Mouse (Mus musculus): Measurements from ENCODE around the gene Dcst1. TPM values are rescaled to one million over a fixed set of nuclear protein-coding genes. Genes with fewer than 3 reads are reported as not detected.
A peak's percentile ranks its signal among the peaks of the same experiment; 100 is the strongest.

The Dcst1 gene
- polyA plus RNA-seq, 1 experiment from 2014 or later: 0.08 TPM

DNA sequence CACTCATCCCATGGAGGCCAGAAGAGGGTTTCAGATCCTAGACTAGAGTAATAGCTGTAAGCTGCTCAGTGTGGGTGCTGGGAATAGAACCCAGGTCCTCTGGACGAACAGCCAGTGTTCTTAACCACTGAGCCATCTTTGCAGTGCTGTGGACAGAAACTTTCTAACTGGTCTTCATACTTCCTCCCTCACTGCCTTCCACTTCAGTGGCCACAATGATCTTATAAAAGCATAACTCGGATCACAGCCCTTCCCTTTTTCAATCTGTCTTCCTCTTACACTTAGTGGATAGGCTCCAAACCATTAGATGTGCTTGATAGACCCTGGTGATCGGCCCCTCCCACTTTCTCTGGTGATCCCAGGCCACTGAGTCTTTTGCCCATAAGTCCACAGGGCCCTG is 4.8 kb downstream of the Dcst1 start:
- H3K27ac ChIP-seq (ENCODE audit: low read depth, low read length): no peak overlapping the region
- 75% methylated on average over 3 of the region's 3 CpGs for WGBS
- DNase-seq (ENCODE audit: low spot score): no peak

DNA sequence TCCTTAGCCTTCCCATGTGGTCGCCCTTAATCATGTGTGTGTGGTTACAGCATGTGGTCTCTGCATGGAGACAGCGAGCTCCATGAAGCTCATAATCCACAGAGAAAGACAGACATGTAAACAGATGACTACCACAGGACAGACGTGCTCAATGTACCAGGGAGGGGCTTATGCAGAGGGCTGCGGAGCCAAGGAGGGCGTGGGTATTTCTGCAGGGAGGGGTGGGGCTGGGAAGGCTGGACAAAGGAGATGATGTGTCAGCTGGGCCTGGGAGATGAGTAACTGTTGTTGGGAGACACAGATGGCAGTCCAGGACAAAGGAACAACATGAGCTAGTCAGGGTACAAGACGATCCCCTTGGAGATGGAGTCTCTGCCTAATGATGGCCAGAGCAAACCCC is 5.4 kb downstream of the Dcst1 start:
- Histone ChIP-seq H3K4me2 (ENCODE audit: low read depth, low read length, severe bottlenecking) (no peak overlapping the region), H3K4me3 (ENCODE audit: low read depth, low read length) (no peak overlapping the region), H3K27ac (ENCODE audit: low read depth, low read length) (no peak overlapping the region), H3K9ac (ENCODE audit: low read length) (no peak overlapping the region), H3K9me3 (ENCODE audit: control insufficient read depth, low read length) (no peaks in the 10 kb centered on the region), H3K27me3 (ENCODE audit: control insufficient read depth, insufficient read depth, low read length) (no peaks in the 10 kb centered on the region), H3K36me3 (ENCODE audit: control insufficient read depth, insufficient read depth, low read length) (no peaks in the 10 kb centered on the region), H3K4me1 (replicated peaks; ENCODE audit: control insufficient read depth, insufficient read depth, low read length) (no peaks in the 10 kb centered on the region)
- DNase-seq (ENCODE audit: low spot score): no peak
- WGBS: 80% methylated on average over 6 of the region's 6 CpGs
- ATAC-seq (replicated peaks; ENCODE audit: low FRiP score): no peak

More for the DNA sequence above, 4.8 kb downstream of the Dcst1 start:
- Histone ChIP-seq H3K4me1 (replicated peaks; ENCODE audit: control insufficient read depth, insufficient read depth, low read length) (no peaks in the 10 kb centered on the region), H3K9ac (ENCODE audit: low read length) (no peak overlapping the region), H3K4me2 (ENCODE audit: low read depth, low read length, severe bottlenecking) (no peak overlapping the region), H3K27me3 (ENCODE audit: control insufficient read depth, insufficient read depth, low read length) (no peaks in the 10 kb centered on the region), H3K4me3 (ENCODE audit: low read depth, low read length) (no peak overlapping the region), H3K9me3 (ENCODE audit: control insufficient read depth, low read length) (no peaks in the 10 kb centered on the region), H3K36me3 (ENCODE audit: control insufficient read depth, insufficient read depth, low read length) (no peaks in the 10 kb centered on the region)
- ATAC-seq (replicated peaks; ENCODE audit: low FRiP score): no peak

DNA sequence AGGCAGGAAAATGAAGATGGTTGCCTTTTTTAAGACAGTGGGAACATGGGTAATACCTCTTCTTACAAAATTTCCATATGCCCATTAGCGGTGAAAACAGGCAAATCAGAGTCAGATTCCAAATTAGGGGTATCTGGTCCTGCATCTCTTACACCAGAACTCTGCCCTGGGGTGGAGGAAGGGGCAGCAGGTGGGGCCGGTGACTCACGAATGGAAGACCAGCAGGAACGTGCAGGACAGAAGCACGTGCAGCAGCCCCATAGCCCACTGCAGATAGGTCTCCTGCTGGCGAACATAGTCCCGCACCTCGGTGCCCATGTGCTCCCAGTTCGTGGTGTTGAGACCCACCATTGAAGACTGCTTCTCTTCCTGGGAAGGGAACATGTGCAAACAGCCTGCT is 9.0 kb downstream of the Dcst1 start:
- whole genome bisulfite sequencing: 72% methylated on average over 9 of the region's 9 CpGs
- H3K36me3 ChIP-seq (ENCODE audit: control insufficient read depth, insufficient read depth, low read length): no peaks in the 10 kb centered on the region
- no peak overlapping the region for H3K4me3 ChIP-seq (ENCODE audit: low read depth, low read length)
- H3K4me1 ChIP-seq (replicated peaks; ENCODE audit: control insufficient read depth, insufficient read depth, low read length): no peaks in the 10 kb centered on the region
- H3K4me2 ChIP-seq (ENCODE audit: low read depth, low read length, severe bottlenecking): no peak overlapping the region
- DNase-seq (ENCODE audit: low spot score) (no peak), ATAC-seq (replicated peaks; ENCODE audit: low FRiP score) (no peak)
- no peak overlapping the region for H3K9ac ChIP-seq (ENCODE audit: low read length)
- H3K9me3 ChIP-seq (ENCODE audit: control insufficient read depth, low read length): no peaks in the 10 kb centered on the region
- no peaks in the 10 kb centered on the region for H3K27me3 ChIP-seq (ENCODE audit: control insufficient read depth, insufficient read depth, low read length)
- H3K27ac ChIP-seq (ENCODE audit: low read depth, low read length): no peak overlapping the region

DNA sequence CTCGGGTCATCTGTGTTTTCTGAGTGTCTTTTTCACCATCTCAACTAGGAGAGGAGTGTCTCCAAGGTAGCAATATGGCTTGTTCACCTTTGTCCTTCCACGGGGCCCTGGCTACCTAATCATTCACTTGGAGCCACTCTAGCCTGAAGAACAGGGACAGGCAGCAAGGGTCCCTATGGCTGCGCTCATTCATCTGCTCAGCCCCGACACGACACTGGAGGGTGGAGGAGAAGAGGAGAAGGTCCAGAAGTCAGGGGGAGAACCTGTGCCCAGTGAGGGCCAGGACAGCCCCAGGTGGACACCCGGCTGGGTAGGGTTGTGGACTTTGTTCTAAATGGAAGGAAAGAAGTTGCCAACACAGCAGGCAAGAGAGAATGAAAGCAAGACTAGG is 9.5 kb downstream of the Dcst1 start:
- WGBS: 80% methylated on average over 6 of the region's 6 CpGs
- Histone ChIP-seq H3K4me2 (ENCODE audit: low read depth, low read length, severe bottlenecking) (no peak overlapping the region), H3K9me3 (ENCODE audit: control insufficient read depth, low read length) (no peaks in the 10 kb centered on the region), H3K4me1 (replicated peaks; ENCODE audit: control insufficient read depth, insufficient read depth, low read length) (no peaks in the 10 kb centered on the region), H3K27ac (ENCODE audit: low read depth, low read length) (no peak overlapping the region), H3K9ac (ENCODE audit: low read length) (no peak overlapping the region), H3K36me3 (ENCODE audit: control insufficient read depth, insufficient read depth, low read length) (no peaks in the 10 kb centered on the region), H3K4me3 (ENCODE audit: low read depth, low read length) (no peak overlapping the region), H3K27me3 (ENCODE audit: control insufficient read depth, insufficient read depth, low read length) (0 out of 2 replicates have a peak, but pooled peaks cover 3% of the 10 kb centered on the region)
- no peak for ATAC-seq (replicated peaks; ENCODE audit: low FRiP score)
- no peak for DNase-seq (ENCODE audit: low spot score)

DNA sequence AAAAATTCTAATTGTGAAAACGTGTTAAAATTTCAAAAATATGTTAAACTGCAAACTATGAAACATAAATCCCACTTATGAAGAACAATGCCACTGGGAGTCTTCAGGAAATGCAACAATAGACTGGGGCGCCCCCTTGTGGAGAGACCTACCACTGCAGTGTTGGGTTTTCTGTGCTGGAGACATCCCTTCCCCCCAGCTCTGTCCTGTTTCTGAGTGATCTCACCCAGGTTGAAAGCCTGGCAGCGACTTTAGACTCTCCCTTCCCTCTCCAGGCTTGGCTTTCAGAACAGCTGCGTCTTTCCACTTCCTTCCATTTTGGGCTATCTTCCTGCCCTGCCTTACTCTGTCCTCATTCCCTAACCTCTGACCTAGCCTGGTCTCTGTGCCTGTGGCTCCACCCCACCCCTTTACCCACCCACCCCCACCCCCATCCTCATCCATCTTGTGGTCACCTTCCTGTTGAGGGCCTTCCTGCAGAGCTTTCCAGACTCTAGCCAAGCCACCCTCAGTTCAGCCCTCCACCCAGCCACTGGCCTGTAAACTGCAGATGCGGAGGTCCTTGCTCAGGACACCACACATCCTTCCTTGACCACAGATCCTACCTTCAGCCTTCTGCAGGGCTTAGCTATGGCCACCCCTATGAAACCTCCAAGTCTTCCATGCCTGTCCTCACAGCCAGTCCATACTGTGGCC is 10.1 kb downstream of the Dcst1 start:
- 20% methylated on average over 5 of the region's 5 CpGs for WGBS
- ATAC-seq (replicated peaks; ENCODE audit: low FRiP score): peak; percentile 6; the same call in 1 of the 2 replicates
- no peak overlapping the region for H3K4me2 ChIP-seq (ENCODE audit: low read depth, low read length, severe bottlenecking)

DNA sequence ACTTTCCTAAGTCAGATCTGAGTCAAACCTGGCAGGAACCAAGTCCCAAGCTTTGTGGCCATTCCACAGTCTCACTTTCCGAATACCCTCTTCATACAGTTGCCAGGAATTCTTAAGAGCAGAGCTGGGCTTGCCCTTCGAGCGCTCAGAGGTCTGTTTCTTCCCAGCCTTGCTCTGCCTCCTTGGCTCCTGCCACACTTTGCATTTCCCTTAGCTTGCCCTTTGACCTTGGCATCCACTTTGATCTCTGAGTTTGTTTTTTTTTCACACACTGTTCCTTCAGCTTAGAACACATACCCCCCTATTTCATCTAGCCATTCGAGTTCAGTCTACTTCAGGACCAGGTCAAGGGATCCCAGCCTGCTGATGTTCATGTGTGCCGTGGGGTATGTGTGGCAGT is 13.8 kb downstream of the Dcst1 start:
- WGBS: 78% methylated on average over 5 of the region's 5 CpGs
- Histone ChIP-seq H3K4me2 (ENCODE audit: low read depth, low read length, severe bottlenecking) (no peak overlapping the region), H3K4me3 (ENCODE audit: low read depth, low read length) (no peak overlapping the region), H3K27ac (ENCODE audit: low read depth, low read length) (no peak overlapping the region), H3K36me3 (ENCODE audit: control insufficient read depth, insufficient read depth, low read length) (no peaks in the 10 kb centered on the region), H3K4me1 (replicated peaks; ENCODE audit: control insufficient read depth, insufficient read depth, low read length) (peaks cover 8% of the 10 kb centered on the region), H3K9me3 (ENCODE audit: control insufficient read depth, low read length) (no peaks in the 10 kb centered on the region), H3K9ac (ENCODE audit: low read length) (no peak overlapping the region), H3K27me3 (ENCODE audit: control insufficient read depth, insufficient read depth, low read length) (0 out of 2 replicates have a peak, but pooled peaks cover 4% of the 10 kb centered on the region)
- ATAC-seq (replicated peaks; ENCODE audit: low FRiP score) (no peak), DNase-seq (ENCODE audit: low spot score) (no peak)

More for the DNA sequence above, 10.1 kb downstream of the Dcst1 start:
- H3K4me1 ChIP-seq (replicated peaks; ENCODE audit: control insufficient read depth, insufficient read depth, low read length): 0 out of 2 replicates have a peak, but pooled peaks cover 3% of the 10 kb centered on the region
- H3K27ac ChIP-seq (ENCODE audit: low read depth, low read length): no peak overlapping the region
- H3K36me3 ChIP-seq (ENCODE audit: control insufficient read depth, insufficient read depth, low read length): no peaks in the 10 kb centered on the region
- H3K9ac ChIP-seq (ENCODE audit: low read length): no peak overlapping the region
- no peaks in the 10 kb centered on the region for H3K9me3 ChIP-seq (ENCODE audit: control insufficient read depth, low read length)
- 0 out of 2 replicates have a peak, but pooled peaks cover 4% of the 10 kb centered on the region for H3K27me3 ChIP-seq (ENCODE audit: control insufficient read depth, insufficient read depth, low read length)
- peak; percentile 90 for DNase-seq (ENCODE audit: low spot score)
- H3K4me3 ChIP-seq (ENCODE audit: low read depth, low read length): no peak overlapping the region

DNA sequence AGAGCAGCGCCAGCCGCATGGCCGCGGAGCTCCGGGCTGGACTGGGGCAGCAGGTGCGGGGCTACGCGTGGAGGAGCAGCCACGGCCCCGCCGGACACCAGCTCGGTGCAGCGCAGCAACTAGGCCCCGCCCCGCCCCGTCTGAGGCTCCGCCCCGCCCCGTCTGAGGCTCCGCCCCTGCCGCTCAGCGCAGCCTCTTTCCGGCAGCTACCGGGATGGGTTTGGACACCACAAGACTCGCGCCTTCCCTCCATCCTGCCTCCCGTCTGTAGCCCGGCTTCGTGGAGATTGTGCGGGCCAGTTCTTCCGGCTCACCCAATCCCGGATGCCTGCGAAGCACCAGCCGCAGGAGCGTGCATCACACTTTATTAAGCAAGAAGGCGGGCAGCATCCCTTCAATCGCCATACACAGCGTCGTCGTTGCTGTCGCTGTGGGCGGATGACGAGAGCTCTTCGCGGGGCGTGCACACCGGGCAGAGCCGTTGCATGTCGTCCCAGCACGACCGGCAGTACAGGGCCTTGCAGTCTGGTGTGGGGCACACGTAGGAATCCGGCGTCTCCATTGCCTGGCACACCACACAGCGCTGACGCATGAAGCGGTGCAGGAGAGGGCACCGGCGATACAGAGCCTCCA is 15.1 kb downstream of the Dcst1 start, which contains the start of gene Adam15:
Gene Adam15, minus strand, starts transcription at position 128 of the 633 bp plus-strand sequence.
- WGBS: 1% methylated on average over 55 of the region's 59 CpGs
- Histone ChIP-seq H3K4me1 (replicated peaks; ENCODE audit: control insufficient read depth, insufficient read depth, low read length) (peaks cover 8% of the 10 kb centered on the region), H3K27ac (ENCODE audit: low read depth, low read length) (no peak within 1 kb of the TSS), H3K36me3 (ENCODE audit: control insufficient read depth, insufficient read depth, low read length) (no peaks in the 10 kb centered on the region), H3K4me2 (ENCODE audit: low read depth, low read length, severe bottlenecking) (peak within 1 kb of the TSS; percentile 73), H3K9me3 (ENCODE audit: control insufficient read depth, low read length) (no peaks in the 10 kb centered on the region), H3K9ac (ENCODE audit: low read length) (peak within 1 kb of the TSS; percentile 67), H3K27me3 (ENCODE audit: control insufficient read depth, insufficient read depth, low read length) (0 out of 2 replicates have a peak, but pooled peaks cover 4% of the 10 kb centered on the region), H3K4me3 (ENCODE audit: low read depth, low read length) (peak within 1 kb of the TSS; percentile 49)
- DNase-seq (ENCODE audit: low spot score) (peak; percentile 94), ATAC-seq (replicated peaks; ENCODE audit: low FRiP score) (peak; percentile 93)

DNA sequence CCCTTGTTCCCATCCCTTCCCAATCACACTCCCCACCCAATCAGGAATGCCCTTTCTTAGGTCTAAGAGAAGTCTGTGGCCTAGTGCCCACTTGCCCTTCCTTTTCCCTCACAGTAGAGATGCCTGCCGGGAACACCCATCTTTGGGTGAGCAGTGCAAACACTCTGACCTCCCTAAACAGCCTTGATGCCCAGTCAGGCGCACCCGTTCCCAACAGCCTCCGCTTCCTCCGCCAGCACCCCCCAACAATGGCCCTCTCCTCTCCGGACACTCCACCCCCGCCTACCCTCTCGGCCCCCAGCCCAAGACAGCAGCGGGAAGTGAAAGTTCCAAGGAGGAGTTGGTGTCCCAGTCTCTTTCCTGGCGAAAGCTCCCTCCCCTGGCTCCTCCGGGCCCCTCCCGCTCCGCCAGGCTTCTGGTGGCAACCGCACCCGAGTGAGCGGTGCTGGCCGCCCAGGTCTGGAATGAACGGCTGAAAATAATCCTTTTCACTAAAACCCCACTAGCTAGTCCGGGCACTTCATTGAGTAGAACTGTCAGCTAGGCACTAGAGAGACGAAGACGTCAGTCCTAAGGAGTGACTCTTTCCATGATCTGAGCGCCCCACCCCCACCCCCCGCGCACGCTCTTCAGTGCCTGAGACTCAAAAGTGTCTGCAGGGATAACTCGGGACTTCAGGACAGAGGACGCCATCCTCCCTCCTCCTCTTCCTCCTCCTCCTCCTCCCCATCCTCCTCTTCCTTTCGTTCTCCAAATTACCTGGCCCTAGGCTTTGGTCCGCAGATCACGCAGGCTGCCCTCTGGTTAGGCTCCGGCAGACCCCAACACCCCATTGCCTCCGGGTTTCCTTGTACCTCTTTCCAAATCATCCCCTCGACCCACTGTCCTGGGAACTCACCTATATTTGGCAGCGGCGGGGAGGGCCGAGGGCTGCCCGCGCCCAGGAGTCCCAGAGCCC is 15.9 kb downstream of the Dcst1 start:
- WGBS: under 1% methylated on average over 38 of the region's 38 CpGs
- Histone ChIP-seq H3K27ac (ENCODE audit: low read depth, low read length) (no peak overlapping the region), H3K4me2 (ENCODE audit: low read depth, low read length, severe bottlenecking) (peak overlapping the region; percentile 73), H3K36me3 (ENCODE audit: control insufficient read depth, insufficient read depth, low read length) (no peaks in the 10 kb centered on the region), H3K4me3 (ENCODE audit: low read depth, low read length) (peak overlapping the region; percentile 49), H3K27me3 (ENCODE audit: control insufficient read depth, insufficient read depth, low read length) (0 out of 2 replicates have a peak, but pooled peaks cover 4% of the 10 kb centered on the region), H3K9me3 (ENCODE audit: control insufficient read depth, low read length) (no peaks in the 10 kb centered on the region), H3K9ac (ENCODE audit: low read length) (peak overlapping the region; percentile 67), H3K4me1 (replicated peaks; ENCODE audit: control insufficient read depth, insufficient read depth, low read length) (peaks cover 8% of the 10 kb centered on the region)
- ATAC-seq (replicated peaks; ENCODE audit: low FRiP score) (peak; percentile 47; the same call in 1 of the 2 replicates), DNase-seq (ENCODE audit: low spot score) (peak; percentile 68)
